Mouse (Mus musculus): ENCODE measurements around the gene Smarcb1.

Smarcb1 gene

GRCm38 (mm10) chr10:75934991-75935390 lies 13.6 kb upstream of the Smarcb1 start:
- DNase-seq (ENCODE audit: extremely low spot score): no peak

GRCm38 (mm10) chr10:75932891-75933290 lies 11.5 kb upstream of the Smarcb1 start, which contains the start of gene Chchd10:
Gene Chchd10 (plus strand): TSS chr10:75933130.
- no peak for DNase-seq (ENCODE audit: extremely low spot score)

DNA sequence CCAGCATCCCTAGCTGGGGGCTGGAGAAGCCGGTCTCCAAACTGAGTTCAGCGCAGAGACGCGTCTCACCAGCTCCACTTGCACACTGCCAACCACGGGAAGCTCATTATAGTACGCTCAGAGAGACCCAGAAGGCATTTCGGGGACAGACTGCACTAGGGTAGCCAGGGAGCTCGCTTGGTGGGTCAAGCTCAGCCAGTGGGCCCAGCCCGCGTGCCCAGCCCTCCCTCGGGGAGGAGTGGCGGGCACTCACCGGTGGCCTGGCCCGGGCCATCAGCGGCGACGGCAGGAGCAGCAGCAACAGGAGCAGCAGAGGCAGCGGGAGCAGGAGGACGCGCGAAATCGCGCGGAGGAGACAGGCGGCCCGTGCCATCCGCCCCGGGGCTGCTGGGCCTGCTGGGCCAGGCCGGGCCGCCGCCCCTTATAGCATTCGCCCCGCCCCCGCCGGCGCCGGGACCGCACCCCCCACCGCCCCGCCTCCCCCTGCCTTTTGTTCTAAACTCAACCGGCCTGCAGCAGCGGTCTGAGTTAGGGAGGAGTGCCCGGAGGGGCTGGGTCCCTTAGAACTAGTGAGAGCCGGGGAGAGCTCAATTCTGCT lies 10.8 kb upstream of the Smarcb1 start:
- peak; percentile 82 for DNase-seq (ENCODE audit: extremely low spot score)

DNA sequence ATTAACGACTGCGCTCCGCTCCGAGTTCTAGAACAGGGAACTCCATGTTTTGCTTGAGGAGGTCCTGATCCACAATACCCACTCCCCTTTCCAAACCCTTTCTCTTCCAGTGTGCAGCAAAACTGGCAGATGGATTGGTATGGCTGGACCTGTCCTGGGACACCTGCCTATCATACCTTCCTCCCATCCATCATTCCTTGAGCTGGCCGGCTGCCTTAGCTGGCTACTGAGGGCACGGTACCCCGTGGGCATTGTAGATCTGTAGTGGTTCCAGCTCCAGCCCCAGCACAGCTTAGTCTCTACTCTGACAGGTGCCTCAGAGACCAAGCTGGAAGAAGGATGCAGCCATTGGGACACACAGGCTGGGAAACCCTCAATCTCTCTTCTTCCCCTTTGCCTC lies 9.9 kb upstream of the Smarcb1 start:
- DNase-seq (ENCODE audit: extremely low spot score): no peak

DNA sequence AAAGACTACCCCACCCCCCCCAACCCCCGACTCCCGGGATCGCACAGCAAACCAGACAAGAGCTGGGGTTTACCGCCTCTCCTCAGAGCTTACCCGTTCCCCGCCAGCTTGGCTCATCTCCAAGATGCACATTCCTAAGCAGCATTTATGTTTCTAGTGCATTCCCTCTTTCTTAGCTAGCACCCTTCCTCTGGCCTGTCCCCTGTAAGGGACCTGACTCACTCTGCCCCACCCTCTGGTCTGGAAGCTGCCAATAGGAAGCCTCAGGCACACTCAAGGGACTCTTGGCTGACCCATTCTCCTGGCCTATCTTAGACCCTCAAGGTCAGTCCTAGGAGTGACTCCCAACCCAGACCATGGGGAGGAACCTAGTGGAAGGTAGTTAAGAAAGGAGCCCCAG lies 8.9 kb upstream of the Smarcb1 start:
- no peak for DNase-seq (ENCODE audit: extremely low spot score)

DNA sequence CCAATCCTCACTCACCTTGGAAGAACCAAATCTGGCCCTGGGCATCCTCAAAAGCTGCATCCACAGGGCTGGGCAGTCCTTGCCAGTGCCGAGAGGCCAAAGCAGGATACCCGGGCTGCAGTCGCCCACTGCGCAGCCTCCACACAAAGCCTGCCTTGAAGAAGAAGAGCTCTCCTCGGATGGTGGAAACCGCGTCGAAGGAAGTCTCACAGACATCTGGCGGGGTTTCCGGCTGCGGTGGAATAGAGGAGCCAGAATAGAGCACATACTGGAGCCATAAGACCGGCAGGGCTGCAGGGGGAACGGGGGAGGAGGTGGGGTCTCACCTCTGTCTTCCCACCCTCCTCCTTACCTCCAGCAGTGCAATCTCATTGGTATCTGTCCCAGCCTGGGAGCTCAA lies 5.0 kb upstream of the Smarcb1 start:
- no peak for DNase-seq (ENCODE audit: extremely low spot score)

- DNase-seq (ENCODE audit: extremely low spot score): no peak
Measured at GRCm38 (mm10) chr10:75924324-75924723, 2.9 kb upstream of the Smarcb1 start.

GRCm38 (mm10) chr10:75921726-75922560 lies 526 bp upstream of the Smarcb1 start:
- DNase-seq (ENCODE audit: extremely low spot score): no peak

- DNase-seq (ENCODE audit: extremely low spot score): no peak
Measured at GRCm38 (mm10) chr10:75919026-75919425, 2.4 kb downstream of the Smarcb1 start.

DNA sequence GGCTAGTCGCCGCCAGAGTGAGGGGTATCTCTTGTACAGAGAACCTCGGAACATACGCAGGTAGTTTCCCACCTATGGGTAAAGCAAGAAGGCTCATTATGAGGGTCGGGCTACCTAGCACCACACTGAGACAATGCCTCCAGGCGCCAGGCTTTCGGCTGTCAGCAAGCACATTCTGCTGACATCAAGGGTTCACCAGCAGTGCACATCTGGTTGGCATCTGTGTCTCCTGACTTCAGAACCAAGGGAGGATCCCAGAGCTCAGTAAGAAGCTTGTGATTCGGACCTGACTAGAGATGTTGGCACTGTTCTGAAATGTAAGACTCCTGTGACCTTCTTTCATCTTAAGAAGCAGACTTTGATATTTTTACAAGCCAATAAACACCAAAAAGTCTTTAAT lies 4.6 kb downstream of the Smarcb1 start:
- no peak for DNase-seq (ENCODE audit: extremely low spot score)

DNA sequence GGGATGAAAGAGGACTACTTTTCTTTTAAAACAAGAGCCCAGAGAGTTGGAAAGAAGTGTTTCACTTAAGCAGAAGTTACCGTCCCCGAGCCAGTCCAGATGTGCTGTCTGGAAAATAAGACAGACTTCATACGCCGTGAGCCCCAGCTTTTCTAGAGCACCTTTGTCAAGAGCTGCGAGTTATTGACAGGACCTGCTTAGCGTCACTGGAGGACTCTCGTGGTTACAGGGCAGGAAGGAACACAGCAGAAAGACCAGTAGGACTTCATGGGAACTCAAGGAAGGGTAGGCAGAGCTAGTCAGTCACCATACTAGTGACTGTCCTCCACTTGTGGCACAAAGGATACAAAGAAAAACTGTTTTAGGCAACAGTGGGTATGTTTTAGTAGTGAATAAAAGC lies 5.9 kb downstream of the Smarcb1 start:
- DNase-seq (ENCODE audit: extremely low spot score): no peak

GRCm38 (mm10) chr10:75913013-75913589 lies 8.3 kb downstream of the Smarcb1 start:
- no peak for DNase-seq (ENCODE audit: extremely low spot score)

- no peak for DNase-seq (ENCODE audit: extremely low spot score)
Measured at GRCm38 (mm10) chr10:75910698-75911097, 10.7 kb downstream of the Smarcb1 start.

DNA sequence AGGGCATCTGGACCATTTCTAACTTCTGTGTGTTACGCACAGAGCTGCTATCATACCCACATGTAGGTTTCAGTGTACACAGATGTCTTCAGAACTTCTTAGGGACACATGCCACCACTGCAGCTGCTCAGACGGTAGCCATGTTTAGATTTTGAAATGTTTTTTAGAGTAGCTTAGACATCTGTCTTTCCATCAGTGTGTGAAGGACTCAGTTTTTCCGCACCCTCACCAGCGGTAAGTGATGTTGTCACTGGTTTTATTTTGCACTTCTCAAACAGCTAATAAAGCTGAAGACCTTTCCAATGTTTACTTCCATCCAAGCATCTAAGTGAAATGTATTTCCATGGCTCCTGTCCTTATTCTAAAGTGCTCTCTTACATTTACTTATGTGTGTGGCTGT lies 14.5 kb downstream of the Smarcb1 start:
- DNase-seq (ENCODE audit: extremely low spot score): no peak

DNA sequence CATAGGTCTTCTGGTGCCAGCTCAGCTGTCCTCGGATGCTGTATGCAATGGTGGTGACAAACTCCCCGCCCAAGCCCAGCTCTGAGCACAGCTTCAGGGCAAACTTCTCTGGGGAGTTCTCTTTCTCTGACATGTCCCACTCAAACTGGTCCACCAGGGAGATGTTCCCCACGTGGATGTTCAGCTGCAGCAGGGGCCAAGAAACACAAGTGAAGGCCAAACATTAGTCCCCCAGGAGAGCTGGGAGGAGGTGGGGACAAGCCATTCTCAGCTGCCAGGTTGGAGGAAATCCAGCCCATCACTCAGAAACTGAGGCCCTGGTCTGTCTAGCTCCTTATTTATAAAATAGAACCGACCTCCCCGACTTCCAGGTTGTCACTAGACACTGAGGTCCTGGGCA lies 17.0 kb downstream of the Smarcb1 start:
- DNase-seq (ENCODE audit: extremely low spot score): no peak

- DNase-seq (ENCODE audit: extremely low spot score): no peak
Measured at GRCm38 (mm10) chr10:75898846-75899245, 22.6 kb downstream of the Smarcb1 start.

GRCm38 (mm10) chr10:75898039-75898564 lies 23.3 kb downstream of the Smarcb1 start:
- DNase-seq (ENCODE audit: extremely low spot score): no peak

GRCm38 (mm10) chr10:75897373-75897772 lies 24.0 kb downstream of the Smarcb1 start:
- peak; percentile 58 for DNase-seq (ENCODE audit: extremely low spot score)

DNA sequence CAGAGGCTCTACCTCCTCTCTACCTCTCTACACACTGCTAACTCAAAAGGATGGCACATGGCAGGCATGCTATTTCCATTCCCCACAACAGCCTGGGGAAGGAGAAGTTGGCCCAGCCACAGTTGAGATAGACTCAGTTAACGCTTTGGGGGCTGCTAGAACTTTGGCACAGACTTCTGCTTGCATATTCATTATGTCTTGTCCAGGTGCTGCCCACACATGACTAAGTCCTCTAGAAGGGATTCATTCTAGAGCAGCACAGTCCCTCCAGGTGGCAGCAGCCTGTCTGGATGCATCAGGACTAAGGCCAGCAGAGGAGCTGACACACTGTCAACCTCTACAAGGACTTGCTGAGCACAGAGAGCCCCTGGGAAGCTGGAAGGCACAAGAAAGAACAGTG lies 25.2 kb downstream of the Smarcb1 start:
- no peak for DNase-seq (ENCODE audit: extremely low spot score)

DNA sequence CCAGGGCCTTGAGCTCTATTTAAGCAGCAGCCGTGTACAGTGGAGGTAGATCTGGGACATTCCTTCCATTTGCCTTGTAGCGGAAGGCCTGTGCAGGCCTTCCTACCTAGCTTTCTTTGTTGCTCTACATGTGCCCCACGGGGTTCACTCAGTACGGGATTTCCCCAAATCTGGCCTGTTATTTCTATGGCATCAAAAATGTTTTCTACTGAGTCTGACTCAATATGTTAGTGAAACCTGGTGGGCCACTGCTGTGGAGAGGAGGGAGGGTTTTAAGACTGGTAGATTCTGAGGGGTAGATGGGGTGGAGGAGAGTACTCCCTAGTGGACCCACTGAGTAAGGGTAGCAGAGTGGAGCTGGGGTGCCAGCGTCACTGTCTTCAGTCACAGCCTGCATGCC lies 25.7 kb downstream of the Smarcb1 start:
- DNase-seq (ENCODE audit: extremely low spot score): no peak

- DNase-seq (ENCODE audit: extremely low spot score): no peak
Measured at GRCm38 (mm10) chr10:75894601-75895000, 26.8 kb downstream of the Smarcb1 start.

GRCm38 (mm10) chr10:75893089-75893750 lies 28.2 kb downstream of the Smarcb1 start, which contains the start of gene Derl3:
Gene Derl3 (plus strand): TSS chr10:75893413.
- DNase-seq (ENCODE audit: extremely low spot score): peak; percentile 96
